Mouse (Mus musculus) ZHBTc4 (cell line): Measurements from ENCODE around the gene Cd22.
A peak's percentile ranks its signal among the peaks of the same experiment; 100 is the strongest.
"Not testable (repeated sequence)": the region's sequence is repeated elsewhere in the genome, so short reads cannot be mapped to it uniquely, and the experiment has no call there.

Experiments
- DNase-seq: peaks from one replicate; pipeline ENCODE4 v3.0.0-alpha.2; 2011; ENCODE audit warnings: low read depth, low spot score

Cd22 gene

DNA sequence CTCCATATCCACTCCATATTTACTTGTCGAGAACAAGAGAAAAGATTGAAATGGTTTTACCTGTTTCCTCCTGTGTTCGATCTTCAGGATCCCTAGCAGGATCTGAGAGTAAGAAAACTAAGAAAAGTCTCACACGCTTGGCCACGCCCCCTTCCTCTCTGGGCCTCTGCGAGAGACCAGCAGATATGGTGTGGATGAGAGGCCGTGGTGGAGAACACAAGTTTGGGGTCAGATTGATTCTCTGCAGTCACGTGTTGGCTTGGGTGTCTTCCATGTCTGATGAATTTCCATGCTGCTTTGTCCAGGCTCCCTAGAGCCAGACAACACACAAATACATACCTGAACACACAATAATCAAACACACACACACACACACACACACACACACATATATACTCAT, at the start of gene Cd22:
TSS of gene Cd22 (minus strand) at position 167 of the 400 bp plus-strand sequence.
- DNase-seq, result no peak

DNA sequence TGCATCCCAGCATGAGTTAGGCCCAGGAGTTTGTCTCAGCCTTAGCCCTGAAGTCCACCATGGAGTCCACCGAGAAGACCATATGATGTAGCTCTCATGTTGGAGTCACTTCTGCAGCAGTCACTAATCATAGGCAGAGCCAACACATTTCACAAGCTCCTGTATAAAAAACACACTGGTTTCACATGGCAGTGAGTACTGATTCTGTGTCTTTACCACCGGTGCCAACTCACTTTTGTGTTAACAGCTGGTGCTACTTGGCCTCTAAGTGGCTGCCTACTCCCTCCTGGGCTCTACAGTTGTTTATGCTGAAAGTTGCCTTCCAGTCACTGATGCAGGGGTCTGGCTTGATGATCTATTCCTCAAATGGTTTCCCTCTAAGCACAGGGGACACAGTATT, 44.4 kb upstream of the Cd22 start, which contains the start of gene Hamp2:
TSS of gene Hamp2 (minus strand) at position 101 of the 400 bp plus-strand sequence.
- not testable (repeated sequence) for DNase-seq

DNA sequence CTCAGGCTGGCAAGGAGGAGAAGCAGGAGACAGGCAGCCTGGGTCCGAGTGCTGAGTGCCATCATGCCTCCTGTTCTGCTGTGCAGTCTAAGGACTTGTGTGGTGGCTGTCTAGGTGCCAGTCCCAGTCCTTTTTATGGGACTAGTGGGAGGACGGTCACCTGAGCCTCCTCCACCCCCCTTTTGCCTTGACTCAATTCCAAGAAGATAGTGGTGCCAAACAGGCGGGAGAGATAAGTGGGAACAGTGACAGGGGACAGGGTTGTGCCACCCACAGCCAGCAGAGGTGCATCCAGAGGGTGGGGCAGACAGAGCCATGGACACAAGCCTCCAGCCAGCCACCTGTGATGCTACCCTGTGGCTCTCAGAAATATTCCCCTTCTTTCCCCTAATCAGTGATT, 43.9 kb upstream of the Cd22 start:
- DNase-seq, result no peak

DNA sequence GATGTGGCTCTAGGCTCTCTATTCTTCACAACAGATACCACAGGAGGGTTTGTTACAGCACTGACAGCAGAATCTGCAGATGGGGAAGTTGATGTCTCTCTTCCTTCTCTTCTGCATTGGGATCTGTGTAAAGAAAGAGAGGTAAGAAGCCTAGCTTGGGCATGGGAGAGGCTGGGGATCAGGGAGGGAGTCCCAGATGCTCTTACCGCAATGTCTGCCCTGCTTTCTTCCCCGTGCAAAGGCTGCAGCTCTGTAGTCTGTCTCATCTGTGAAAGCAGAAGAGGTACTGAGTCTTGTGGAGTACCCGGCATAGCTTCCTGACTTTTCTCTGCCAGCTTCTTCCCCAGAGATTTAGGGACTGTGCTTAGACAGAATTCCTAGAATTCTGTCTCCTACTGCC, 42.3 kb upstream of the Cd22 start:
- DNase-seq, result not testable (repeated sequence)

DNA sequence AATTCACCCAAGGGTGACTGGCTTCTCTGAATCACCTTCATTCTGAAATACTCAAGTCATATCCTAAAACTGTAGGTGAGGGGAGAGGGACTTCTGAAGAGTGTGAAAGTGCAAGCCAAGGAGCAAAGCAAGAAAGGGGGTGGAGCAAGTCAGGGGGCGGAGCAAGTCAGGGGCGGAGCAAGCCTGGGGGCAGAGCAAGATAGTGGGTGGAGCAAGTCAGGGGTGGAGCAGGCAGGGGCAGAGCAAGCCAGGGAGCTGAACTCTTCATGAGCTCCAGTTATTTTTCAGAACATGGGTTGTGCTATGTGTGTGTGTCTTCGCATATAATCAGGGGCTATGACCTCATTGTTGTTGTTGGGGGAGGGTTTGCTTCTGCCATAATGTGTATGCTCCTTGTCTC, 40.1 kb upstream of the Cd22 start:
- peak; percentile 74 for DNase-seq

DNA sequence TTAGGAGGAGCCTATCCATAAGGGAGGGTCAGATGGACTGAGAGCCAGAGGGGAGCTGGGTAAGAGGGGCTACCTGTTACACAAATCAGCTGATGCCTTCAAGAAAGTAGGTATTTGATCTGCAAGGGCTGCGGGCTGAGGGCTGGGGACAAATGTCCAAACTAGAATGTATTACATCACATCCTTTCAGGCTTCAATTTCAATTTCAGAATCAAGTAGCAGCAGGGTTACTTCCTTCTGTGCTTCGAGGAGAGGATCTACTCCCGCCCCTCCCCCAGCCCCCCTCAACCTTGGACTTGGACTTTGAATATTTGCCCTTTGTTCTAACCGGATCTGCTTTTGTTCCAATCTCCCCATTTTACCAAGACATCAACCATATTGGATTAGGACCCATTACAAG, 37.1 kb upstream of the Cd22 start:
- DNase-seq, result no peak

DNA sequence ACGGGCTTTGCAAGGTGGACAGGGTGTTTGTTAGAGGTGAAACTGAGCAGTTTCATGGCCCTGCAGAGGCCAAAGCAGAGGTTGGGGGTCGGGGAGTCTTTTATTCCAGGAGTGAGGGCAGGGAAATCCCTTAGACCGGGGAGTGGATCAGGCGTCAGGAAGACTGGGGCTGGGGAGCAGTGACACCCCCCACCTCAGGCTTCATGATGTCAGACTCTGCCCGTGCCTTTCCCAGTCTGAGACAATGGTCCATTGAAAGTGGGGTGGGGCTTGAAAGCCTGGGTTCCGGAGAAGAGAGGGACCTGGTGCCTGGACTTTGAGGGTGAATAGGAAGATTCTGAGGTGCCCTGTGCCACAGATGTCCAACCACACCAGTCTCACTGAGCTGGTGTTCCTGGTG, 36.6 kb upstream of the Cd22 start:
- DNase-seq, result no peak

DNA sequence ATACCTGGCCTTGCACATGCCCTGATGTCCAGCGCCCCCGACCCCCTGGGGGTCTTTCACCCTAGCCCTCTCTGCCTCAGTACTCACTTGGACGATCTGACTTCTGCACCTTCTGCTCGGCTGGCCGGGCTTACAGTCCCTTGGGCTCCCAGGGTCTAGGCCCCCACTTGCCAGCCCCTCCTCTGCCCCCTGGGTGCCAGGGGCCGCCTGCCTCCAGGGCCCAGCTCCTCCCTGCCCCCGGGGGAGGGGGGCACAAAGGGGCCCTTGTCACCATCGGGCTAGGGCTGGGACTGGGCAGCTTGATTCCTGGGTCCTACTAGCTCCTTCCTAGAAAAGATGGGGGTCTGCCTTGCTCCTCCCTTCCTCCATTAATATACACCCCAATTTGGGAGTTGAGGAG, 34.6 kb upstream of the Cd22 start, which contains the start of gene Mag:
TSS of gene Mag (minus strand) at position 142 of the 400 bp plus-strand sequence.
- no peak for DNase-seq

DNA sequence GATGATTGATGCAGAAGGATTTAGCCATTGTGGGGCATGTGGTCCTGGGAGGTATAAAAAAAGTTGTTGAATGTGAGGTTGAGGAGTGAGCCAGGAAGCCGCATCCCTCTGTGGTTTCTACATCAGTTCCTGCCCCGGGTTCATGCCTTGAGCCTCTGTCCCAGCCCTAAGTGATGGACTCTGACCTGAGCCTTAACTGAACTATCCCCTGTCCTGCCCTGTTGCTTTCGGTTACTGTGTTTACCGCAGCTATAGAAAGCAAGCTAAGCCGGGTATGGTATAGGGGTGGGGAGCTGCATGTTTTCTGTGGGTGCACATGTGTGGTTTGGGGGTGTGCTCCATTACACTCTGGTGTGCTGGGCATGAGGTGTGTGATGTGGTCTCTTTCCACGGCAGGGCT, 29.6 kb upstream of the Cd22 start:
- no peak for DNase-seq

DNA sequence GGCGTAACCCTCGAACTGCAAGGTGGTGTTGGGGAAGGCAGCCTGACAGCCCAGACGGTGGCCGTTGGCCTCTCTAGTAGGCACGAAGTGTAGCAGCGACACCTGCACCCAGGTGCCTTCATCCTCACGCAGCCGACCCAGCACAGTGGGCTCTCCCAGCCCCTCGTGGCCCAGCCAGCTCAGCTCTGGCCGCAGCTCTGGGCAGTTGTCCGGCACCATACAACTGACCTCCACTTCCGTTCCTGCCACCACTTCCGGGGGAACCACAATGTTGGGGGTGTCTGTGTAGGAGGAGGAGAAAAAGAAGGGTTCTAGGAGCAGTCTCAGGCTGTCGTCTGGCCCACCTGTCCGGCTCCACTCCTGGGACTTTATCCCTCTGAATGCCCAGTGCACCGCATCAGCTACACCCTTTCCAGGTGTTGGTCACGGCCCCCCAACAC, 28.9 kb upstream of the Cd22 start:
- DNase-seq, result no peak

DNA sequence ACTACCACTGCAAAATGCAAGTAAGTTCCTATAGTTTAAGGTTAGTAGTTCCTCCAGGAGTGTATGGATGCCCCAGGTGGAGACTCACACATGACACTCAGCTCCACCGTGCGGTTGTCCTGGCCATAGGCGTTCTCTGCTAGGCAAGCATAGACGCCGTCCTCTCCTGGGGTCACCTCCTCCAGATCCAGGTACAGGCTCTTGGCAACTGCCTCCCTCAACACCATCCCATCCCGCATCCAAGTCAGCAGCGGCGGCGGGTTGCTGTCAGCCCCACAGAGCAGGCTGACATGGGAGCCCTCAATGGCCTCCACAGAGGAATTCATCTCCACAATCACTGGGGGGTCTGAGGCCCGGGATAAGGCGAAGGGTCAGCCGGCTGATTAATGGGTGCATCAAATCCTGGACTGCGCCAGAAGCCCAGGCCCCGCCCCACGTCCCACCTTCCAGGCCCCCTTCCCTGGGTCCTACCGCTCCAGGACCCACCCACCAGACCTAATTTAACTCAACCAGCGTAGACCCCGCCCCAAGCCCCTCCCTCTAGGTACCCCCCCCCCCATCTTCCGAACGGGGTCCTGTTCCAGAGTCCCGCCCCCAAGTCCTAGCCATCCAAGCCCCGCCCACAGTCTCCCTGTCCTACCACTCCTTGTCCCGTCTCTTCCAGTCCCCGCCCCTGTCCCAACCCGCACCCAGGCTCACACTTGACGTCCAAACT, 28.3 kb upstream of the Cd22 start:
- DNase-seq, result peak; percentile 83

DNA sequence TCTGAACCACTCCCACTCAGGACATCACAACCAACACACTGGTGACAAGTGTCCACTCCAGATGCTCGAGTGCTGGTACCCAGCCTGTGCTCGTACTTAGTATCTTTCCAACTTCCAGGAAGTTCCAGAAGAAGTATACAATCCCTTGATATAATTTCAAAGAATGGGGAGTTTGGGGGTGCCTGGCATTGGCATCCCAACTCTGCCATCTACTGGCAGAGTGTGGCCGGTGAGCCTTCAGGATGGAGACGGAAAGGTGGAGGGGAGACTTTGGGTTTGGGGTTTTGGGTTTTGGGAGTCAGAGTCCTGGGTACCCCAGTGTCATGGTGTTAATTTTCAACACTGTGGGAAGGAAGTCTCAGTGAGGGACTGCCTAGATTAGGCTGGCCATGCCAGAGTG, 23.9 kb upstream of the Cd22 start:
- no peak for DNase-seq

DNA sequence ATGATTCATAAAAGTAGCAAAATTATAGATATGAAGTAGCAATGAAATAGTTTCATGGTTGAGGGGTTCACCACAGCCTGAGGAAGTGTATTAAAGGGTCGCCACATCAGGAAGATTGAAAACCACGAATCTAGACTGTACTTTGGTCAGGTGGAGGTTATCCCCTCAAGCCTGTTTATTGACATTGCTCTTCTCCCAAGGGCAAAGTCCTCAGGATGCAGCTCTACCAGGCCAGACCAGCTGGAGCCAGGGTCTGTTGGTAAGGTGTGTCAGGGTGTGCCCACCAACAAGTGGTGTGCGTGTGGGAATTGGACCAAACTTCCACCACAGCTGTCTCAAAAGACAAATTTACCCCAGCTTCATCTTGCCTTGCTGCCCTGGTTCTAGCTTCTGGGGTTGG, 15.1 kb upstream of the Cd22 start:
- DNase-seq, result no peak

DNA sequence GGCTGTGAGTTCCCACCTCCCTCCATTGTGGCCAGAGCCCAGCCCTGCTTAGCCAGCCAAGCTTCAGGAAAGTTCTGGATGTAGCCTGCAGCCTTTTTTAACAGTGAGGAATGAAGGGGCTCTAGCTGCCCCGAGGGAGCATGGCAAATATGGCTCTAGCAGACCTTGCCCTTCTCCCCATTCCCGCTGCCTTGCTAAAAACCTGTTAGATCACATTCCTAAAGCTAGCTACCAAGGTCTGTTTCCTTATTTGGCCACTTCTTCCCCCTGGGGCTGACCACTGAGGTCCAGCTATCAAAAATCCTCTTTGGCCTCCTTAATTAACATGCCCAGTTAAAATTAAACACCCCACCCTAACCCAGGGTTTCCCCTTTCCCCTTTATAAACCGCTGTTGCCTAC, 12.4 kb upstream of the Cd22 start:
- DNase-seq, result no peak

DNA sequence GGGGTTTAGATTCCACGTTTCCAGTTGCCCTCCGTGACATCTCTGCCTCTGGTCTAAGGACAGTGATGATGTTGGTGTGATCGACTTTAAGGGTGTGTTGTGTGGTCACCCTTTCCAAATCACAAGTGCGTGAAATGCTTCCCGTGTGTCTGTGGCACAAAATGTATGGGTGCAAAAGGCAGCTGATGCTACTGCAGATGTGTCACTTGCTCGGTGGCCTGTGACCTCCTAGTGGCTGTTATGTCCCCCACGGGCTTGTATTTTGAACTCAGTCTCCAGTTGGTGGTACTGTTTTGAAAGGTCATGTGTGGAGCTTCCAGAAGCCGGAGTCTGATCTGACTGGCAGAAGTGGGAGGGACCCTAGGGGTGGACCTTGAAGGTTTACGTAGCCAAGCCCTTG, 11.6 kb upstream of the Cd22 start:
- no peak for DNase-seq

DNA sequence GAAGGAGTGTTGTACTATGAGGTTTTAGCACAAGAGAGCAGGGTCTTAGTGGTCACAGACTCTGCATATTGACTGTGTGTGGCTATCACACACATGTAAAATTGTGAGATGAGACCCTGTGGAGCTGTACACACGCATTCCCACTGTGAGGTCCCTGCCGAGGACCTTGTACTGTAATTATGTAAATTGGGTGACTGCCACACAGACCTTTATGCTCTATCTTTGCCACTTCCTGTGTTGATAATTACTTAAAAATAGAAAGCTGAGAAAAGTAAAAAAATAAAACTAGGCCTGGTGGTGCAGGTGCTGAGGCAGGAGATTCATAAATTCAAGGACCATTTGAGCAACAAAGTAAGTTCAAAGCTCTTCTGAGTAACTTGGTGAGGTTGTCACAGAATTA, 10.5 kb upstream of the Cd22 start:
- DNase-seq, result no peak

DNA sequence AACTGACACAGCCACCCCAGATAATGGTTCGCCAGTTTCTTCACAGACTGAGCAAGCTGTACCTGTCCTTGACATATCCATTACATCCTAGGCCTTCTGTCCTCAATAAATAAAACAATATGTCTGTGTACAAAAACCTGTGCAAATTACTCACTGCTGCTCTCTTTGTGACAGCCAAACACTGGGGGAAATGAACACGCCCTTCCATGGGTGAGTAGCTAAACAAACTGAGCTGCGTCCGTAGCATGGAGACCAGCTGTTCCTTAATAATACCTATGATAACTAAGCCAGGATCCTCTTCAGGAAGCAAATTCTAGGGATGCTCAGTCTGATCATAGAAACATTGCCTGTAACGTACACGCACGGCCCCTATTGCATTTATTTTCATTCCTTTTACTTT, 8.6 kb upstream of the Cd22 start:
- no peak for DNase-seq

DNA sequence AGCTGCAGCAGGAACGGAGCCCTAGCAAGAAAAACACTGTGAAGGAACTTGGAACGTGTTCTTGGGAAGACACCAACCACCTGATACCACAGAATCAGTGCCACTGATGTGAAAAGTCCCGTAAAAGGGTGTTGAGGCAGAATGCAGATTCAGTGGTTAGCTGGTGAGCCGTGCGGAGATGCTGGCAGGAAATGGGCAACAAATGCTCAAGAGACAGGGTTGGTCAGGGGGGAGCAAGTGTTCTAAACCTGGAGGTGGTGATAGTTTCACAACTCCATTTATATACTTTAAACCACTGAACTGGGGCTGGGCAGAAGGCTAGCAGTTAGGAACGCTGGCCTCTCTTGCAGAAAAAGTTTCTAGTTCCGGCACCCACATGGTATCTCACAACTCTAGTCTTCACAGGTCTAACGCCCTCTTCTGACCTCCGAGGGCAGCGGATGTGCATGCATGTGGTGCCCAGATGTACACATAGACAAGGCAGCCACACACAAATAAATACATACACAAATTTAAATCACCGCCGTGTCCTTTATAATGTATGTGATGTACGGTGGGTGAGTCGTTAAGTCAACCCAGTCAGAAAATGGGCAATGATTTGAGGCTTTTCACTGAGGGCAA, 7.5 kb upstream of the Cd22 start:
- no peak for DNase-seq

DNA sequence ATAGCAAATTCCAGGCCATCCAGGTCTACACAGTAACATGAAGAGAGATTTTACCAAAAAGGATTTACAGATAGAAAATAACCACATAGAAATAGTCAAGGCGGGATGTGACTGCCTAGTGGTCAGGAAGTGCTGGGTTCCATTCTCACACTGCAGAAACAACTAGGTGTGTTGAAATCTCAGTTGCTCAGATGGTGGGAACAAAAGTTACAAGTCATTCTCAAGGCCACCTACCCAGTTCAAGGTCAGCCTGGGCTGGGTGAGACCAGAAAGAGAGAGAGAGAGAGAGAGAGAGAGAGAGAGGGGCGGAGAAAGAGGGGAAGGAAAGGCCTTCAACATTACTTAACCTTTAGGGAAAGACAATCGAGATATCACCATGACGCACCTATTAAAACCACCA, 6.7 kb upstream of the Cd22 start:
- DNase-seq, result no peak

DNA sequence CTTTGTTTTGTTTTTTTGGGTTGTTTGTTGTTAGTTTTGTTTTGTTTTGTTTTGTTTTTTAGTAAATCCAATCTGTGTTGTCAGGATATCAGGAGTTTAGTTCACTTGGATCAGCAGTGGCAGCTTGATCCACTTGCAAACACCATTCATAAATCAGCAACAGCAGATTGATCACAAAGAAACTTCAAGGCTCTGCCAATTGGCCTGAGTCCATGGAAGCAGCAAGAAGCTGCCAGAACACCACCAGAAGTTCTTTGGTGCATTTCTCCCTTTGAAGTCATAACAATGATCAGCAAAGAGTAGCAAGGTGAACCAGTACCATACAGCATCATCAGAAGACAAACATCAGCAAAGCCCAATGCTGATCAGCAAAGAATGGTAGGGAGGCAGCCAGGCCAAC, 3.9 kb upstream of the Cd22 start:
- DNase-seq, result no peak

DNA sequence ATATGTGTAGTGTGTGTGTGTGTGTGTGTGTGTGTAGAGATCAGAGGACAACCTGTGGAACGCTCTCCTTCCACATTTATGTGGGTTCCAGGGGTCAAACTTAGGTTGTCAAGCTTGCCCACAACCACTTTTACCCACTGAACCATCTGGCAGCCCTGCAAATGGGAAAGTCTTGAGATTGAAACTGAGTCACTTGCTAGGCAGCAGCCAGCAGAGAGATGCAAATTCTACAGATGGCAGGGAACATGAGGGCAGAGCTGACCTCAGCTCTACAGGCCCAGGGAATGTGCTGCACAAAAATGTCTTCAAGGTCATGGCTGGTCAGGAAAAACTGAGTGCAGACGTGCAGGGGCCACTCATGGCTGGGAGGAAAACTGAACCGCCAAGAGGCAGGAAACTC, 1.2 kb upstream of the Cd22 start:
- no peak for DNase-seq

DNA sequence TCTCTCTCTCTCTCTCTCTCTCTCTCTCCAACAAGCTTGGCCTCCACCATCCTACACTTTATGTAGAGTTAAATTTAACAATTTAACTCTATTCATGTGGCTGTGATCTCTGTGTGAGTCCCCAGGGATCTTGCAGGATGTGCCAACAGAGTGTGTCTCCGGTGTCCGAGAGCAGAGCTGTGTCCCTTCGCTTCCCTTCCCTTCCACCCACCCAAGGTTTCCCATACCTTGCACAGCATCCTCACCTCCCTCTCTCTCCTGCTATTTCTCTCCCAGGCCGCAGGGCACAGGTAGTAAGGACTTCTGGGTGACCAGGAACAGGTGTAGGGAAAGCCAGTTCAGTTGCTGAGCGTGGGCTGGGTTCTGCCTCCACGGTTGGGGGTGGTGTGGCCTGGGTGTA, 1.2 kb downstream of the Cd22 start:
- no peak for DNase-seq

DNA sequence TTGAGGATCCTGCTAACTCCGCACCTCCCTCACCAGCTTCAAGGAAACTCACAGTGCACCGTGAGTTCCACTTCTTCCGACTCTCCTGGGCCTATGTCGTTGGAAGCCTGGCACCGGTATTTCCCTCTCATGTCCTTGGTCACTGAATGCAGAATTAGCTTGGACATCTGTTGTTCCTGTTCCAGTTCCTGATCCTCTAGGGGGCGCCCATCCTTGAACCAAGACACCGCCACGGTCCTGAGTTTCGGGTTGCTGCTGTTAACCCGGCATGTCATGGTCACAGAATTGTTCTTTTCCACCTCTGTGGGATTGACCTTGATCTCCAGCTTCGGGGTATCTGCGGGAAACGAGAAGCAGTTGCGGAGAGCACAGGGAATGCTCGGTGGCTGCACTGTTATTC, 7.1 kb downstream of the Cd22 start:
- peak; percentile 88 for DNase-seq

DNA sequence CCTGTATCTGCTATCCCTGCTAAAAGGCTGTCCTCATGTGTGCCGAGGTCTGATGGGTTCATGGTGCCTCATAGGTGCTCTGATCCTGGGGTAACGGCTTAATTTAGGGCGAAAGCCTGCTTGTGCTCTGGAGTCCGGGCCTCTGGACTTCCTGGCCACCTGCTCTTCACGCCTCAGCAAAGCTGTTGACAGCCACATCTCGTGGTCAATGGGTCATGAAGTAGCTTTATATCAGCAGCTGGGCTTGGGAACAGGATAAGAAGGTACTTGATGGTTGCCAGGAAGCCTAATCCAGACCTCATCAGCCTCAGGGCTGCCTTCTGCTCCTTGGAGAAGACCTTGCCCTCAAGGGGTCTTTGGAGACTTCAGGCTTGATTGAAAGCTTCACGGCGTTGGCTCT, 16.8 kb downstream of the Cd22 start:
- no peak for DNase-seq
